Mouse (Mus musculus): Measurements from ENCODE around the gene Dppa1. TPM values are rescaled to one million over a fixed set of nuclear protein-coding genes. Genes with fewer than 3 reads are reported as not detected.

The Dppa1 gene
- polyA plus RNA-seq, 1 experiment = not detected

GRCm38 (mm10) chr11:46631635-46632034 is 2.6 kb upstream of the Dppa1 start:
- Histone ChIP-seq H3K4me1 (ENCODE audit: control insufficient read depth, insufficient read depth, low read length) (peaks cover 2% of the 10 kb centered on the region; the same call in 1 of the 2 replicates), H3K27ac (ENCODE audit: insufficient read depth, low read depth, low read length) (no peak overlapping the region), H3K4me3 (ENCODE audit: insufficient read depth, low read length) (no peak overlapping the region)
- no peak for TF ChIP-seq POLR2A (IDR thresholded peaks at IDR 0.05; ENCODE audit: borderline replicate concordance, low read depth, low read length)
- no peak for TF ChIP-seq CTCF (IDR thresholded peaks at IDR 0.05; ENCODE audit: low read depth, low read length)

GRCm38 (mm10) chr11:46620414-46621168 is 8.5 kb downstream of the Dppa1 start:
- H3K27ac ChIP-seq (ENCODE audit: insufficient read depth, low read depth, low read length) = no peak overlapping the region
- no peak overlapping the region for H3K4me3 ChIP-seq (ENCODE audit: insufficient read depth, low read length)
- no peaks in the 10 kb centered on the region for H3K4me1 ChIP-seq (ENCODE audit: control insufficient read depth, insufficient read depth, low read length)
- TF ChIP-seq POLR2A (IDR thresholded peaks at IDR 0.05; ENCODE audit: borderline replicate concordance, low read depth, low read length) (no peak), CTCF (IDR thresholded peaks at IDR 0.05; ENCODE audit: low read depth, low read length) (no peak)

GRCm38 (mm10) chr11:46619929-46620328 is 9.1 kb downstream of the Dppa1 start:
- Histone ChIP-seq H3K4me3 (ENCODE audit: insufficient read depth, low read length) (no peak overlapping the region), H3K4me1 (ENCODE audit: control insufficient read depth, insufficient read depth, low read length) (no peaks in the 10 kb centered on the region), H3K27ac (ENCODE audit: insufficient read depth, low read depth, low read length) (no peak overlapping the region)
- TF ChIP-seq CTCF (IDR thresholded peaks at IDR 0.05; ENCODE audit: low read depth, low read length) (no peak), POLR2A (IDR thresholded peaks at IDR 0.05; ENCODE audit: borderline replicate concordance, low read depth, low read length) (no peak)

GRCm38 (mm10) chr11:46592416-46592815 is 36.6 kb downstream of the Dppa1 start:
- H3K4me1 ChIP-seq (ENCODE audit: control insufficient read depth, insufficient read depth, low read length) = 0 out of 2 replicates have a peak, but pooled peaks cover 2% of the 10 kb centered on the region
- TF ChIP-seq POLR2A (IDR thresholded peaks at IDR 0.05; ENCODE audit: borderline replicate concordance, low read depth, low read length) (no peak), CTCF (IDR thresholded peaks at IDR 0.05; ENCODE audit: low read depth, low read length) (no peak)

GRCm38 (mm10) chr11:46582741-46583140 is 46.3 kb downstream of the Dppa1 start:
- Histone ChIP-seq H3K27ac (ENCODE audit: insufficient read depth, low read depth, low read length) (no peak overlapping the region), H3K4me1 (ENCODE audit: control insufficient read depth, insufficient read depth, low read length) (no peaks in the 10 kb centered on the region)

More at GRCm38 (mm10) chr11:46592416-46592815, 36.6 kb downstream of the Dppa1 start:
- no peak overlapping the region for H3K4me3 ChIP-seq (ENCODE audit: insufficient read depth, low read length)
- no peak overlapping the region for H3K27ac ChIP-seq (ENCODE audit: insufficient read depth, low read depth, low read length)

GRCm38 (mm10) chr11:46580428-46580827 is 48.6 kb downstream of the Dppa1 start:
- TF ChIP-seq CTCF (IDR thresholded peaks at IDR 0.05; ENCODE audit: low read depth, low read length) (no peak), POLR2A (IDR thresholded peaks at IDR 0.05; ENCODE audit: borderline replicate concordance, low read depth, low read length) (no peak)
- H3K27ac ChIP-seq (ENCODE audit: insufficient read depth, low read depth, low read length) = no peak overlapping the region
- no peaks in the 10 kb centered on the region for H3K4me1 ChIP-seq (ENCODE audit: control insufficient read depth, insufficient read depth, low read length)
- no peak overlapping the region for H3K4me3 ChIP-seq (ENCODE audit: insufficient read depth, low read length)

More at GRCm38 (mm10) chr11:46582741-46583140, 46.3 kb downstream of the Dppa1 start:
- TF ChIP-seq CTCF (IDR thresholded peaks at IDR 0.05; ENCODE audit: low read depth, low read length) = no peak
- no peak for TF ChIP-seq POLR2A (IDR thresholded peaks at IDR 0.05; ENCODE audit: borderline replicate concordance, low read depth, low read length)
- no peak overlapping the region for H3K4me3 ChIP-seq (ENCODE audit: insufficient read depth, low read length)

GRCm38 (mm10) chr11:46578771-46579281 is 50.2 kb downstream of the Dppa1 start:
- no peak overlapping the region for H3K27ac ChIP-seq (ENCODE audit: insufficient read depth, low read depth, low read length)
- no peak overlapping the region for H3K4me3 ChIP-seq (ENCODE audit: insufficient read depth, low read length)
- no peaks in the 10 kb centered on the region for H3K4me1 ChIP-seq (ENCODE audit: control insufficient read depth, insufficient read depth, low read length)
- TF ChIP-seq CTCF (IDR thresholded peaks at IDR 0.05; ENCODE audit: low read depth, low read length) (no peak), POLR2A (IDR thresholded peaks at IDR 0.05; ENCODE audit: borderline replicate concordance, low read depth, low read length) (no peak)

DNA sequence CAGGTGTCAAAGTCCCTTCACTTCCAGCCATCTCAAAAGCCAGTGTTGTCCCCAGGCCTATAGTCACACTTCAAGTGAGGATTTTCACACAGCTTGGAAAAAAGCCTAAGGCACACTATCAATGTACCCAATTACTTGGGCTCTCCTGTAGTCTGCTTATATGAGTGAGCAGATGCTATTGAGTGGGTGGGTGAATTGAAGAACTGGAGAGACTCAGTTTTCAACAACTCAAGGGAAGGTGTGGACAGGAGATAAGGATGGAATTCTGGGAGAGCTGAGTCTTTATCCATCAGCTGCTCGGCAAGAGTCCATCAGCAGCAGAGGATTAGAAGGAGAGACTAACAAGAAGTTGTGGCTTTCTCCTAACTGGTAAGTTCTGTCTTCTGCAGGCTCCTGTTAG is 57.7 kb downstream of the Dppa1 start, which contains the start of gene BC053393:
Gene BC053393, plus strand, starts transcription at position 210 of the 400 bp plus-strand sequence.
- no peak within 1 kb of the TSS for H3K4me3 ChIP-seq (ENCODE audit: insufficient read depth, low read length)
- no peaks in the 10 kb centered on the region for H3K4me1 ChIP-seq (ENCODE audit: control insufficient read depth, insufficient read depth, low read length)
- no peak for TF ChIP-seq CTCF (IDR thresholded peaks at IDR 0.05; ENCODE audit: low read depth, low read length)
- no peak for TF ChIP-seq POLR2A (IDR thresholded peaks at IDR 0.05; ENCODE audit: borderline replicate concordance, low read depth, low read length)
- H3K27ac ChIP-seq (ENCODE audit: insufficient read depth, low read depth, low read length) = no peak within 1 kb of the TSS

- Histone ChIP-seq H3K4me3 (ENCODE audit: insufficient read depth, low read length) (no peak overlapping the region), H3K4me1 (ENCODE audit: control insufficient read depth, insufficient read depth, low read length) (no peaks in the 10 kb centered on the region), H3K27ac (ENCODE audit: insufficient read depth, low read depth, low read length) (no peak overlapping the region)
- TF ChIP-seq POLR2A (IDR thresholded peaks at IDR 0.05; ENCODE audit: borderline replicate concordance, low read depth, low read length) (no peak), CTCF (IDR thresholded peaks at IDR 0.05; ENCODE audit: low read depth, low read length) (no peak)
These were observed 60.0 kb downstream of the Dppa1 start for GRCm38 (mm10) chr11:46569107-46569506.

DNA sequence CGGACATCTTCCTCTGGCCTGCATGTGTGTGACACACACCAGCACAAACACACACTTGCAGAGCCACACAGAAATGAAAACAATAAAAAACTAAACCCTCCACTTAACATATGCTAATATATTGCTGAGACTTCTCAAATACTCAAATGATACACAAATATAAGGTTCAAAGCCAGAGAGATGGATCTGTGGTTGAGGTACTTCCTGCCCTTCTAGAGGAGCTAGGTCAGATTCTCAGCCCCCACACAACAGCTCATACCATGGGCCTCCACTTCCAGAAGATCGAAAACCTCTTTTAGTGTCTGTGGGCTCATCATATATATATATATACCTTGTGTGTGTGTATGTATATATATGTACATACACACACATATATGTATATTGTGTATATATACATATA is 63.1 kb downstream of the Dppa1 start:
- Histone ChIP-seq H3K4me3 (ENCODE audit: insufficient read depth, low read length) (no peak overlapping the region), H3K4me1 (ENCODE audit: control insufficient read depth, insufficient read depth, low read length) (no peaks in the 10 kb centered on the region), H3K27ac (ENCODE audit: insufficient read depth, low read depth, low read length) (no peak overlapping the region)
- TF ChIP-seq POLR2A (IDR thresholded peaks at IDR 0.05; ENCODE audit: borderline replicate concordance, low read depth, low read length) (no peak), CTCF (IDR thresholded peaks at IDR 0.05; ENCODE audit: low read depth, low read length) (no peak)

Measured in bone marrow macrophage, adult 2 months (primary cell).